Mouse (Mus musculus): ENCODE data around the gene Pdss1. TPM values are rescaled to one million over a fixed set of nuclear protein-coding genes. Genes with fewer than 3 reads are reported as not detected.
"Not testable (repeated sequence)": the region's sequence is repeated elsewhere in the genome, so short reads cannot be mapped to it uniquely, and the experiment has no call there.

Gene Pdss1
- polyA plus RNA-seq, 1 experiment from 2014 or later, result 16.6 TPM

DNA sequence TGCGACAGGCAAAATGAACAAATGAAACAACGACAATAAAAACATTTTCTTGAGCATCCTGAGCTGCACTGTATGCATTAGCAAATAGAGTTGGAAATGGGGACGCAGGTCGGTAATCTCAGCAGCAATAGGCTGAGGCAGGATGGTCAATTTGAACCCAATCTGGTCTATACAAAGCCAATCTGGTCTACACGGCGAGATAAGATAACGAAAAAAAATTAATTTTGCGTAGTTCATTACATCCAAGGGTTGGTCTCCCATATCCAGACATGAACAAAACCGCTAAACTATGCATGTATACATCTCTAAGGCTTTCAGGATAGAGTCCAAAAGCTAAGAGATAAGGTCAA is 415 bp upstream of the Pdss1 start:
- ATAC-seq (ENCODE audit: insufficient number of reproducible peaks, low FRiP score, low TSS enrichment, low read depth), result no peak
- H3K27ac ChIP-seq, result peak overlapping the region; percentile 71
- H3K9me3 ChIP-seq, result no peaks in the 10 kb centered on the region
- H3K4me3 ChIP-seq, result peak overlapping the region; percentile 76
- H3K9ac ChIP-seq, result peak overlapping the region; percentile 67
- peak overlapping the region; percentile 79 for H3K4me2 ChIP-seq
- 24% methylated on average over 9 of the region's 9 CpGs for WGBS
- H3K4me1 ChIP-seq, result no peaks in the 10 kb centered on the region
- H3K36me3 ChIP-seq, result no peaks in the 10 kb centered on the region
- no peaks in the 10 kb centered on the region for H3K27me3 ChIP-seq

DNA sequence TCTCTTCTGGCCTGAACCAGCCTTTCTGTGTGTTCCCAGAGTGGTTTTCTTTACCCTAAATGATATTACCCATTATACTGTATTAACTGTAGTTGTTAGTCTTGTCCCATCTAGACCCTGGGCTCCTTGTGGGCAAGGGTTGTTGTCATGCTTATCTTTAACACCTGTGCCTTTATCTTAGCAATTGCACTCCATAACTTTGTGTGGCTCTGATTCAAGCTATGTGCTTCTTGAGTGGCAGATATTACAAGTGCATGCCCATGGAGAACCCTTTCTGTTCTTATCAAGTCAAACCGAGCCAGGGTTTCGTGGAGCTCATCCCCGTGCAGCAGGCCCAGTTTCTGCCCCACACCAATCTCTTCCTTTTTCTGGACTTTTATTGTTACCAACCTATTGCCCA is 8.6 kb downstream of the Pdss1 start:
- no peak overlapping the region for H3K4me2 ChIP-seq
- 93% methylated on average over 3 of the region's 3 CpGs for WGBS
- no peak for ATAC-seq (ENCODE audit: insufficient number of reproducible peaks, low FRiP score, low TSS enrichment, low read depth)
- no peak overlapping the region for H3K9ac ChIP-seq
- no peak overlapping the region for H3K27ac ChIP-seq
- no peak overlapping the region for H3K4me3 ChIP-seq
- no peaks in the 10 kb centered on the region for H3K9me3 ChIP-seq
- H3K4me1 ChIP-seq, result no peaks in the 10 kb centered on the region
- peaks cover 17% of the 10 kb centered on the region for H3K36me3 ChIP-seq
- H3K27me3 ChIP-seq, result no peaks in the 10 kb centered on the region

DNA sequence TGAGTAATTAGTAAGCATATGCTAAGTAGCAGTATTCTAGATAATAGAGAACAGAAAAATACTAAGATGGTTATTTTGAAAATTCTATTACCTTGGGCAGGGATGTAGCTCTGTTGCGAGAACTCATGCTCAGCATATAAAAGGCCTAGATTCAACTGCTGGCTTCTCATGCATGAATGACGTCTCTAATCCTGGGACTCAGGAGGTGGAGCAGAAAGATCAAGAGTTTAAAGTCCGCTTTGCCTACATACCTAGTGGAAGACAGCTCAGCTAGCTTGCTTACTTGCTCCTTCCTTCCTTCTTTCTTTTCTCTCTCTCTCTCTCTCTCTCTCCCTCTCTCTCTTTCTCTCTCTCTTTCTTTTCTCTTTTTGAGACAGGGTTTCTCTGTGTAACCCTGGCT is 19.1 kb downstream of the Pdss1 start:
- H3K4me1 ChIP-seq, result no peaks in the 10 kb centered on the region
- no peak overlapping the region for H3K27ac ChIP-seq
- no peaks in the 10 kb centered on the region for H3K9me3 ChIP-seq
- peaks cover 9% of the 10 kb centered on the region for H3K36me3 ChIP-seq
- 89% methylated on average over 3 of the region's 3 CpGs for WGBS
- ATAC-seq (ENCODE audit: insufficient number of reproducible peaks, low FRiP score, low TSS enrichment, low read depth), result no peak
- no peak overlapping the region for H3K4me2 ChIP-seq
- no peaks in the 10 kb centered on the region for H3K27me3 ChIP-seq
- H3K9ac ChIP-seq, result no peak overlapping the region
- no peak overlapping the region for H3K4me3 ChIP-seq

DNA sequence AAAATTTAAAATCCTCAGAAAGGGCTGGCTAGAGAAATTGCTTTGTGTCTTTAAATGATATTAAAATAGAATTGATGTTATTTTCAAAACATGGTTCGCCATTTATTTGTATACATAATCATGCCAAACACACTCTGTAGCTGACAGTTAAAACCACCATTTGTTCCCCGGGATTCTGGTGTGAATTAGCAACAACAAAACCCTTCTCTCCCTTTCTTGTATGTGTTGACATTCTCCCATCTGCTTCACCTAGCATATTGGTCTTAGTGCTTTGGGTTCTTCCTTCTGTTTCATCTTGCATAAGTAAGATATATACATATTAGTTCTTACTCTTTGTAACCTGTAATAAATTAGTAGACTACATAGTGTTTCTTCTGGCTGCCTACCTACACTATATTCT is 23.3 kb downstream of the Pdss1 start:
- Histone ChIP-seq H3K27ac (no peak overlapping the region), H3K4me2 (no peak overlapping the region), H3K27me3 (no peaks in the 10 kb centered on the region), H3K9ac (no peak overlapping the region), H3K4me3 (no peak overlapping the region), H3K4me1 (no peaks in the 10 kb centered on the region), H3K9me3 (no peaks in the 10 kb centered on the region), H3K36me3 (peaks cover 3% of the 10 kb centered on the region)
- ATAC-seq (ENCODE audit: insufficient number of reproducible peaks, low FRiP score, low TSS enrichment, low read depth), result no peak
- WGBS, result 84% methylated on average over 2 of the region's 2 CpGs

DNA sequence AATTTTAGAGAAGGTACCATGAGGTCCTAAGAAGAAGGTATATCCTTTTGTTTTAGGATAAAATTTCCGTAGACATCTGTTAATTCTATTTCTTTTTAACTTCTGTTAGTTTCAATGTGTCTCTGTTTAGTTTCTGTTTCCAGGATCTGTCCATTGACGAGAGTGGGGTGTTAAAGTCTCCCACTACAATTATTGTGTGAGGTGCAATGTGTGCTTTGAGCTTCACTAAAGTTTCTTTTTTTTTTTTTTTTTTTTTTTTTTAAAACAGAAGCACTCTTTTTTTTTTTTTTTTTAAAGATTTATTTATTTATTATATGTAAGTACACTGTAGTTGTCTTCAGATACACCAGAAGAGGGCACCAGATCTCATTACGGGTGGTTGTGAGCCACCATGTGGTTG is 30.6 kb downstream of the Pdss1 start:
- not testable (repeated sequence) for H3K4me2 ChIP-seq; H3K9me3 ChIP-seq; H3K27ac ChIP-seq; H3K4me1 ChIP-seq; ATAC-seq (ENCODE audit: insufficient number of reproducible peaks, low FRiP score, low TSS enrichment, low read depth); H3K9ac ChIP-seq; H3K4me3 ChIP-seq; H3K27me3 ChIP-seq
- 88% methylated on average over 3 of the region's 3 CpGs for WGBS
- H3K36me3 ChIP-seq, result peaks cover 11% of the 10 kb centered on the region; the same call in 1 of the 2 replicates

DNA sequence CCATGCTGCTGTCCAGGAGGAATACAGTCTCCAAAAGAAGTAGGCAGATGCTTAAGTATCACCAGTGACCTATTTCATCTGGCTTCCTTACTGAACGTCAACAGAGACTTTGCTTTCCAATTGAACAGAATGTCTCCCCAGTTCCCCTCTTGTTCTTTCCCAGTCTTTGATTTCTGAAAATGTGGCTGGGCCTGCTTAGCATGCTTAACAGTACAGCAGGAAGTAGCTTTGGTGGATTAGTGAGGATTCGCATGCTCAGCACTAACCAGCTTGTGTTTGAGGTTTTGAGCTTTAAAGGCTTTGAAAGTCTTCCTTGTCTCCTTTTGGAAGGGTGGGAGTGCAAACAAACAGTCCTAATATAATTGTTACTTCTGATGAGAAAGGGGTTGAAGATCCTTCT is 32.9 kb downstream of the Pdss1 start:
- Histone ChIP-seq H3K36me3 (peaks cover 11% of the 10 kb centered on the region; the same call in 1 of the 2 replicates), H3K4me1 (no peaks in the 10 kb centered on the region), H3K27me3 (no peaks in the 10 kb centered on the region), H3K4me2 (no peak overlapping the region), H3K4me3 (no peak overlapping the region), H3K27ac (no peak overlapping the region), H3K9ac (no peak overlapping the region), H3K9me3 (no peaks in the 10 kb centered on the region)
- 80% methylated on average over 2 of the region's 2 CpGs for WGBS
- ATAC-seq (ENCODE audit: insufficient number of reproducible peaks, low FRiP score, low TSS enrichment, low read depth), result no peak

DNA sequence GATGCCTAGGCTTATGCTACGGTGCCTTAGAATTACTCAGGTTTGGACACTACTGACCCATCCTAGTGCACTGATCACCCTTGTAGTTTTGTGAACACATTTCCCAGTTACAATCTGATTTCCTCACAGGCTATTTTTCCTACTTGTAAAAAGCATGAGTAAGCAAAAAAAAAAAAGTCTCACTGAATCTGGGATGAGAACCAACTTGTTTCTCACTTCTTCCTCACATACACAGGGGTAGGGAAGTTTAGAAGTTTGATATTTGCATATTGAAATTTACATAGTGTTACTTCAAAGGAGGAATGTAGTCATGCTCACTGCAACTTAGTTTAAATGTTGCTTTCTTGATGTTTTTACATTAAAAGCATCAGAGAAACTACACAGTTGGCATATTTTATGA is 38.2 kb downstream of the Pdss1 start:
- no peak for ATAC-seq (ENCODE audit: insufficient number of reproducible peaks, low FRiP score, low TSS enrichment, low read depth)
- Histone ChIP-seq H3K4me2 (no peak overlapping the region), H3K36me3 (peaks cover 25% of the 10 kb centered on the region), H3K27ac (no peak overlapping the region), H3K4me1 (no peaks in the 10 kb centered on the region), H3K9ac (no peak overlapping the region), H3K4me3 (no peak overlapping the region), H3K27me3 (no peaks in the 10 kb centered on the region), H3K9me3 (no peaks in the 10 kb centered on the region)
- WGBS, result 81% methylated on average over 1 of the region's 1 CpGs

DNA sequence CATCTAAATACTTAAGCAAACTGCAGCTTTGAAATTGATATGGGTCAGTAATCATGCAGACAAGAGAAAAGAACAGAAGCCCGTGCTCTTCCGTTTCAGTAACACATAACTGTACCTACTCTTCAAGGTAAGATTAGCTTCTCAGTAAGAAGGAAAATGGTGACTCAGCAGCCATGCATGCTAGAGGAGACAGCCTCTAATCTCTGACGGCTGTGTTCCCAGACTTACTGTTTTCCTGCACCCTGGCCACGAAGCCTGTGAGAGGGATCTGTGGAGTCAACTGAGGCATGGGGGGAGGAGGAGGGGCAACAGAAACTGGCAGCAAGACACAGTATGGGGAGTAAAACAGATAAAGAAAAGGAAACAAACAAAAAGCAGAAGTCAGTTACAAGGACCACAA is 54.6 kb downstream of the Pdss1 start:
- H3K4me3 ChIP-seq, result no peak overlapping the region
- no peak for ATAC-seq (ENCODE audit: insufficient number of reproducible peaks, low FRiP score, low TSS enrichment, low read depth)

DNA sequence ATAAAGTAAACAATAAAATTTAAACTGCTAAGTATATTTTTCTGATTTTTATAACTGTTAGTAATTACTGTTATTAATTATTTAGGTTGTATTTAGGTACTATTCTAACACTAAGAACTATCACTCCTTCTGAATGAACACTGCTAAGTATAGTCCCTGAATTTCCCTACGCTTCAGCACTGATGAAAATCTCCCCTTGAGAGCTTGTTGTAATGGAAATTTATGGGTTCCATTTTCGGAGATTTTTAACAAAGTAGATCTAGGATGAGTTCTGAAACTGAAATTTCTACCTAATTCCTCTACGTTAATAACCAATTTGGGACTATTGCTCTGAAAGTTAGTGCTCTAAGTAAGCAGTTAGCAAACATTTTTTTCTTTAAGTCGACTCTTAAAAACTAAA is 59.0 kb downstream of the Pdss1 start:
- no peak for ATAC-seq (ENCODE audit: insufficient number of reproducible peaks, low FRiP score, low TSS enrichment, low read depth)
- 84% methylated on average over 4 of the region's 4 CpGs for WGBS

More for the DNA sequence above, 54.6 kb downstream of the Pdss1 start:
- Histone ChIP-seq H3K27me3 (no peaks in the 10 kb centered on the region), H3K9me3 (no peaks in the 10 kb centered on the region), H3K36me3 (0 out of 2 replicates have a peak, but pooled peaks cover 2% of the 10 kb centered on the region), H3K27ac (no peak overlapping the region), H3K9ac (no peak overlapping the region), H3K4me1 (no peaks in the 10 kb centered on the region), H3K4me2 (no peak overlapping the region)
- 52% methylated on average over 4 of the region's 4 CpGs for WGBS

DNA sequence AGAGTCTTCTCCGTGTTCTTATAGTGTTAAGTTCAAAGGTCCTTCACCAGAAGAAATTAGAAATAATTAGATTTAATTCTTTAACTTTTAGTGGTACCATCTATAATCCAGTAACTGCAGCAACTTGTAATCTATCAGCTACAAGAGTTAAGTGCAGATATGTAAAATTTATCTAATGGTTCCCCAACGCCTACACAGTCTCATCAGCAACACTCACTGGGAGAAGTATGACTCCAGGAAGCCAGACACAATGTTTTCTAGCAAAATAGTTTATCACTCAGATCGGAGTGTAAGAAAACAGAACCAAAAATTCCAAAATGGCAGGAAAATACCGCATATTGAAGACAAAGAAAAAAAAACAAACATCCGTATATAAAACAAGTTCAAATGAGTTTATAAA is 60.6 kb downstream of the Pdss1 start:
- Histone ChIP-seq H3K27me3 (no peaks in the 10 kb centered on the region), H3K9ac (no peak overlapping the region), H3K4me1 (no peaks in the 10 kb centered on the region), H3K36me3 (0 out of 2 replicates have a peak, but pooled peaks cover 3% of the 10 kb centered on the region), H3K9me3 (no peaks in the 10 kb centered on the region), H3K4me2 (no peak overlapping the region), H3K4me3 (no peak overlapping the region), H3K27ac (no peak overlapping the region)
- no peak for ATAC-seq (ENCODE audit: insufficient number of reproducible peaks, low FRiP score, low TSS enrichment, low read depth)
- WGBS, result 90% methylated on average over 5 of the region's 5 CpGs

More for the DNA sequence above, 59.0 kb downstream of the Pdss1 start:
- Histone ChIP-seq H3K27ac (no peak overlapping the region), H3K9ac (no peak overlapping the region), H3K4me3 (no peak overlapping the region), H3K4me2 (no peak overlapping the region), H3K4me1 (no peaks in the 10 kb centered on the region), H3K27me3 (no peaks in the 10 kb centered on the region), H3K36me3 (0 out of 2 replicates have a peak, but pooled peaks cover 3% of the 10 kb centered on the region), H3K9me3 (no peaks in the 10 kb centered on the region)

DNA sequence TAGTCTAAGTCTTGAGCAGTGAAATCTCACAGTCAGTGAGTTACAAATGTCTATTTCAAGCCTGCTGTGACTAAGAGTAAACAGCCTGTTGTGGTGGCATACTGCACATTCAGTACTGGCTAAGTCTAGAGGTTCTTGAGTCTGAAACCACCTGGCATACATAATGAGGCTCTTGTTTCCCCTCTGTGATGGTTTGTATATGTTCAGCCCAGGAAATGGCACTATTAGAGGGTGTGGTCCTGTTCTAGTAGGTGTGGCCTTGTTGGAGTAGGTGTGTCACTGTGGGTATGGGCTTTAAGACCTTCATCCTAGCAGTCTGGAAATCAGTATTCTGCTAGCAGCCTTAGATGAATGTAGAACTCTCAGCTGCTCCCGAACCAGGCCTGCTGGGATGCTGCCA is 62.1 kb downstream of the Pdss1 start:
- no peaks in the 10 kb centered on the region for H3K9me3 ChIP-seq
- no peak for ATAC-seq (ENCODE audit: insufficient number of reproducible peaks, low FRiP score, low TSS enrichment, low read depth)
- WGBS, result 81% methylated on average over 1 of the region's 1 CpGs
- no peak overlapping the region for H3K27ac ChIP-seq
- H3K9ac ChIP-seq, result no peak overlapping the region
- H3K36me3 ChIP-seq, result 0 out of 2 replicates have a peak, but pooled peaks cover 5% of the 10 kb centered on the region
- no peaks in the 10 kb centered on the region for H3K4me1 ChIP-seq
- H3K4me3 ChIP-seq, result no peak overlapping the region
- H3K4me2 ChIP-seq, result no peak overlapping the region
- no peaks in the 10 kb centered on the region for H3K27me3 ChIP-seq

DNA sequence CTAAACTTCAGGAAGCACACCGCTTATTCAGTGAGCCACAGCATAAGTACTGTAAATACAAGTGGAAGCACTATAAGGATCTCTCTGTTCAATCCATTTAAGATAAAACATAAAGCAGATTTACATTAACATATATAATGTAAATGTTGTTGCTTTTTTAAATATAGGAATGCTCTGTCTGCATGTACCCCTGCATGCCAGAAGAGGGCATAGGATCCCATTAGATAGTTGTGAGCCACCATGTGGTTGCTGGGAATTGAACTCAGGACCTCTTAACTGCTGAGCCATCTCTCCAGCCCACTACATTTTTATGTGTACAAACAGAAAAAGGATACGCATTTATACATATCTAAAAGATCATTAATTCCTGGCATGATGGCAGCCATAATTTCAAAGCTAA is 66.4 kb downstream of the Pdss1 start:
- Histone ChIP-seq H3K27ac (no peak overlapping the region), H3K36me3 (0 out of 2 replicates have a peak, but pooled peaks cover 2% of the 10 kb centered on the region), H3K27me3 (no peaks in the 10 kb centered on the region), H3K9ac (no peak overlapping the region), H3K4me3 (no peak overlapping the region), H3K4me2 (no peak overlapping the region), H3K9me3 (no peaks in the 10 kb centered on the region), H3K4me1 (no peaks in the 10 kb centered on the region)
- ATAC-seq (ENCODE audit: insufficient number of reproducible peaks, low FRiP score, low TSS enrichment, low read depth), result no peak
- 92% methylated on average over 2 of the region's 2 CpGs for WGBS

DNA sequence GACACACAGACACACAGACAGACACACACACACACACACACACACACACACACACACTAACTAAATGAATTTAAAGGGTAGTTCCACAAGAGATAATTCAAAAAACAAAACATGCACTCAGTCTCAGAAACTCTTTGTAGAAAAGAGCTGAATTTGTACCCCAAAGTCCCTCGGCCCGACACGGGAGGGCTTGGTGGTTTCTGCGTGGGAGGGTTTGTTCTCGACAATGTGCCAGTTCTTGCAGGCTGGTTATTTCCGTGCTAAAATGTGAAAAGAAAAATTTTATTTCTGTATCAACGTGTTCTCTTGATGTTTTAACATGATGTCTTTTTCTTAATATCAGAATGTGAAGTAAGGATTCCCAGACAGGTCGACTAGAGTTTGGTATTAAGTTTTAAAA is 66.9 kb downstream of the Pdss1 start:
- Histone ChIP-seq H3K27me3 (no peaks in the 10 kb centered on the region), H3K36me3 (0 out of 2 replicates have a peak, but pooled peaks cover 2% of the 10 kb centered on the region), H3K4me3 (no peak overlapping the region), H3K9ac (no peak overlapping the region), H3K4me2 (no peak overlapping the region), H3K27ac (no peak overlapping the region), H3K9me3 (no peaks in the 10 kb centered on the region), H3K4me1 (no peaks in the 10 kb centered on the region)
- no peak for ATAC-seq (ENCODE audit: insufficient number of reproducible peaks, low FRiP score, low TSS enrichment, low read depth)
- 90% methylated on average over 8 of the region's 8 CpGs for WGBS

Measured in limb, embryonic 15.5 days (tissue).